In the genomic region with DNA sequence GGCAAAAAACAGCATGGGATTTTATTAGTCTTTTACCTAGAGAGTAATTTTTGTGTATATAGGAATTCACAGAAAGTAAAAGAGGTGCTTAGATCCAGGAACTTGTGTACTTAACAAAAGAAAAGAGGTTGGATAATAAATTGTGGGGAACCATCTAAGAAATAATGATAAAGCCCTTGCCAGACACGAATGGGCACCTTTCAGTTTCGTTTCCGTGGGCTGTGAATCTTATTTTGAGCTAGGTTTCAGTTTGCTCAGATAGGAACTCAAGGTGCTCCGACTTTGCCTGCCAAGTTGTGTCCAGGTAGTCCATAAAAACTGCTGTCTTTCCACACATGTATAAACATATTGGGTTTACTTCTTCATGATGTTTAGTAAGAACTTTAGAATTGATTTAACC, we compare ENCODE assay signal across 10 mouse cellular contexts. TPM values are rescaled to one million over a fixed set of nuclear protein-coding genes. Genes with fewer than 3 reads are reported as not detected.
DNase-seq lines count a peak whose midpoint lies in the region.
"Had no signal": no experiment of that assay in that cellular context is flagged by ENCODE, and none has a peak within 500 bp of the region (broad histone marks: within the 10 kb centered on the region; RNA-seq: fewer than 3 reads in every experiment).

No protein-coding gene starts in this region.

- peak; percentile 7 for DNase-seq in adrenal gland, adult 2 months
- DNase-seq in adrenal gland, postnatal 4 days (ENCODE audit: low spot score in 2 of 2) = no peak
- DNase-seq in thymus, postnatal 25 days = peak; percentile 36
- no peak for DNase-seq in thymus, adult 18-20 months
- DNase-seq in lung, postnatal 36 days = peak; percentile 59
- no peak for DNase-seq in right cerebral cortex, postnatal 14 days
- DNase-seq in left cerebral cortex, adult 11 months (ENCODE audit: low spot score) = no peak
- DNase-seq in cerebellum, postnatal 36 days = no peak
- DNase-seq: cerebellum, adult 2 months; right cerebral cortex, adult 18-20 months had no signal

RNA-seq across cellular contexts. Expression of gene Herc6, which starts 1.6 kb away (rescaled TPM):
- 10 to 100 TPM; 15.4 to 21.9 TPM for total RNA-seq in adrenal gland, adult 2 months (2021)
- polyA plus RNA-seq in adrenal gland, adult 2 months (2012; rRNA removed) = 23.6 and 24.8 TPM in 2 replicates
- total RNA-seq in adrenal gland, postnatal 4 days (2021) = 10 to 100 TPM; 11.6 to 16.5 TPM

RNA-seq across cellular contexts. Expression of gene Ppm1k, which starts 47.1 kb away (rescaled TPM):
- 10 to 100 TPM; 28.1 to 58.6 TPM for total RNA-seq in adrenal gland, adult 2 months (2021)
- polyA plus RNA-seq in adrenal gland, adult 2 months (2012; rRNA removed) = 1.3 TPM in 2 replicates
- 10 to 100 TPM; 31.1 to 42.3 TPM for total RNA-seq in adrenal gland, postnatal 4 days (2021)

Comparison
In these comparisons a context has a peak if more than half of its experiments do, and no peak if none do; other contexts are left out.
1. DNase-seq: peak in adrenal gland, adult 2 months (single experiment), thymus, postnatal 25 days (single experiment) and lung, postnatal 36 days (single experiment); none in adrenal gland, postnatal 4 days (0 of 2), thymus, adult 18-20 months (0 of 2), right cerebral cortex, postnatal 14 days (single experiment), left cerebral cortex, adult 11 months (single experiment) and cerebellum, postnatal 36 days (0 of 2).